Mouse (Mus musculus): ENCODE measurements at regions not wholly inside any gene's neighbourhood (a gene's known extent, or its start where the extent isn't known, plus 50 kb on each side); places are given as distances from the start of the nearest gene placed in this dataset.

DNA sequence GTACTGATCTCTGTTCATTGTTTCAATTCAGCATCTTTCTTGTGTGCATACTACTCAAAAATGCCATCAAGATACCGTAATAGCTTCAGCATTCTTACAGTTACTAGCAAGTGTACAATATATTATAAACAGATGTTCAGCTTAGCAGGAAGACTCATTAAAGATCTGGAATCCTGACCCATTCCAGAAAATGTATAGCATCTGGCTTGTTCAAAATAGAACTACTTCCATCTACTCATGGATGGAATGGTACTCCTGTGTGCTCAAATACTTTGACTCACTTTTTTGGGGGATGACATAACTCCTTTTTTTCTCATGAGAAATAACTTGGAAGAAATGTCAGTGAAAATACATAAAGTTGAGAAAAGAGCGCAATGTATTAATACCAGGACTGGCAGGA lies 291.2 kb upstream of the Manea start:
- no peak for DNase-seq (ENCODE audit: low read depth, low spot score)

DNA sequence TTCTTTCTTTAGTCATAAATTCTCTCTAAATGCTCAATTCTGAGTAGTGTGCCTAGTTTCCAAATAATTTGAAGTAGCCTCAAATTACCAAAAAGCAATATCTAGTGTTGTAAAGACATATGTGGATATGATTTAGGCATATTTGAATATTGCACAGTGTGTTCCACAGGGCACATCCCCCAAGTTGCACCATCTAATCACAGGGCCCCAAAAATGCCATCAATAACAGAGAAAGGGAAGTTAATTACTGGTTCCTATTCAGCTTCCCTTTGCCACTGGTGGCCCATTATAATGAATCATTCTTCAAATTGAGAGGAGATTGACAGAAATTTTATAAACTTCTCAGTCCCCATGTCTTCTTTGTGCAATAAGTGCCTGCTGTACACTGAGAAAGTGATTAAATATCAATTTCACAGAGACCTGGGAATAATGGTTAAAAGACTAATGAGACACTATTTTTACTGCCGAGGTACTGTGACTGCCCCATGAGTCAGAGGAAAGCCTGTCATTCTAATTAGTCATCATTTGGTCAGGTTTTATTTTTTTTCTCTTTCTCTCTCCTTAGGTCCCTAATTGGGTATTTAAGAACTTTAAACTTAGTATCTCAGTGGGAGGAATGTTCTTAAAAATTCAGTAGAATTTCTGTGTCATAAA lies 284.0 kb upstream of the Manea start:
- DNase-seq (ENCODE audit: low read depth, low spot score) = peak; percentile 31

DNA sequence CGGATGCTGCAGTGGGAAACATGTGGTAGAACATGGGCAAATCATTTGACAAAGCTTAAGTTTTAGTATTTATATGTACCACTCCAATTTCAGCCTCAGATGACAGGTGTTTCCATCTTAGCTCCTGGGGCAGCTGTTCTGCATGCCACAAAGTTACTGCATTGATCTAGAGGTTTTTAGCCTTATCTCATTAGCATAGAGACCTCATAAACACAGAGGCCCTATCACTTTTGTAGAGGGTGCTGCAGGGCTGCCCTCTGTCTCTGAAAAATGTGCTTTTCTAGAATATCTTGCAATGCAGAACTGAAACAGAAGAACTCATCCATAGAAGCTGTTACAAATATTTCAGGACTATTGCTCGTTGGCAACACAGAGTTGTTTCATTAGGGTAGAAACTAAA lies 283.0 kb upstream of the Manea start:
- peak; percentile 38 for DNase-seq (ENCODE audit: low read depth, low spot score)

DNA sequence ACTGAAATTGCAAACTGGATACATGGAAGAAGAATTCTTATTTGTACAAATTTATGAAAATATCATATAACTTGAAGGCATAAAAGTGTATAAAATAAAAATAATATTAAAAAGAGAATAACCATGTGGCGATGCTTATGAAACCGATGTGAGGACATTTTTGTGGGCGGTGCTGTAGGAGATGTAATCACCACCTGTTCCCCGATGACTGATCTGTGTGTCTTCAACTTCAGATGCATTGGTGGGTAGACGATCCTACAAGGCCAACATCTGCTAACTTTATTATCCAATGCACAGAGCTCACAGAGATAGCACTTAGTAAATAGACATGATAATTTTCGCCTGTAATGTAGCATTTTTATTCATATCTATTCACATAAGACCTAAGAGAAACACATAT lies 281.1 kb upstream of the Manea start:
- no peak for DNase-seq (ENCODE audit: low read depth, low spot score)

DNA sequence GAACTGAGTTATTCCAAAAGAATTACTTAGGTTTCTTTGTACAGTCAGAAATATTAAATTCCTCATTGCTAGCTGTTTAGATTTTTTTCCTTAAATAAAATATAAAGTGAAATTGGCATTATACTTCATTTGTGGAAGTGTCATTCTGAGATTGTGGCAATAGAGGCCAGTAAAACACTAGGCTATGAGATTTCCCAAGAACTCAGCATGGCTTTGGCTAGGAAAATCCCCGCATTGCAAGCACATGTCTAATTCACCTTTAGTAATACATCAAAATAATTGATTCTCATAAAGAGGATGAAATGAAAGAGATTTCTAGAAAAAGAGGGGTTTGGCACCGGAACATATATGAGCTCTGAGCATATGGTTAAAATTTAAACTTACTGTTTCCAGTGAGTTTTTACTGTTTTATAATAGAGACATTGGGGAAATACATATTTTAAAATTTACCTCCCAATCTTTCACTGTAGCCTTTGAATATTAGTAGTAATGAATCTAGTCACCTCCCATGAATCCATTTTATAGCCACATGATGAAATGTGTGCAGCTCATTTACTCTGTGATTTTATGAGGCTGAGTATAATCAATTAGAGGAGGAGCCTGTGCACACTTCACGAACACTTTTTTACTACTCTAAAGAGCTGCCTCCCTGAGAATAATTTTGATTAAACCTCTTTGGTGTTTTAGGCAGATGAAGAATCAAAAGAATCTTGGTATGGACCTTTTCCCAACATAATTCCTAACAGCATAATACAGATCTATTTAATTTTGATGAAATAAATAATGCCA lies 242.6 kb upstream of the Manea start:
- DNase-seq (ENCODE audit: low read depth, low spot score) = no peak

DNA sequence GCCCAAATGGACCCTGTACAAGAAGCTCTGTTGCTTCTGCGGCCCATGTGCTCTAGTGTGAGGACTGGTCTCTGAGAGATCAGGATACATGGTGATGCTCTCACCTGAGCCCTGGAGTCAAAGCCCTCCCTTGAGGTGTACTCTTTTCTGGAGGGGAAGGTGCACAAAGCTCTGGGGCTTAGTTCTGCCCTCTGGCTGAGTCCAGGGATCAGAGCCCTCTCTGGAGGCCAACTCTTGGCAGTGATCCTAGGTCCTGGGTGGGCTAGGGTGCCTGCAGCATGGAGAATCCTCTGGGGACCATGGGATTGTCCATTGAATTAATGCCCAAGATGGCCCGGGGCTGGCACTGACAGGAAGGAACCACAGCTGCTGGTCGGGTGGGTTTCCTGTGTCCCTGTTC lies 209.0 kb upstream of the Manea start:
- DNase-seq (ENCODE audit: low read depth, low spot score) = no peak

DNA sequence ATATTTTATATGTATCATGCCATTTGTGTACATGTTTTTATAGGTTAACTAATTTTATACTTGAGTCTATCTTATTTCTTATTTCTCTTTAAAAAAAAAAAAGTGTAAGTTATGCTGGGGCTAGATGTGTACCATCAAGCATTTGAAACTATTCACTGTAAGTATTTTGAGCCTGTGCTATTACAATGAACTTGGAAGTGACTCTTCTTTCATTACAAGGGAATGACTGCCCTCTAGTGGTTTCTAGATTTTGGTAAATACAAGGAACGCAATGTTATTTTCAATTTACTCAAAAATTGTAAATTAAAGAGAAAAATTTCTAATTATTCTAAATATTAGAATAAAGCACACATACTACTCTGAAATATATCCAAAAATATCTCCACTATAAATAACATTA lies 197.1 kb upstream of the Manea start:
- DNase-seq (ENCODE audit: low read depth, low spot score) = peak; percentile 58

DNA sequence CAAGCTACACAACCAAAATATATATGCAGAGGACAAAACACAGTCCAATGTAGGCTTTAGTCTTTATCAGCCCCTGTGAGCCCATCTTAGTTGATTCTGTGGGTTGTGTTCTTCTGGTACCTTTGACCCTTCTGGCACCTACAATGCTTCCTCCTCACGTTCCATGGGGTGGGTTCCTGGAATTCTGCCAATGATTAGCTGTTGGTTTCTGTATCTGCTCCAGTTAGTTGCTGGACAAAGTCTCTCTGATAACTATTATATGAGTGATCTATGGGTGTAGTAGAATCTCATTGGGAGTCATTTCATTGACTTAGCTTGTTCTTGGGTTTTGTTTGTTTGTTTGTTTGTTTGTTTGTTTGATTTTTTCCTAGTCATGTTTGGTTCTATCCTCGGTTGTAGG lies 195.8 kb upstream of the Manea start:
- peak; percentile 1 for DNase-seq (ENCODE audit: low read depth, low spot score)

DNA sequence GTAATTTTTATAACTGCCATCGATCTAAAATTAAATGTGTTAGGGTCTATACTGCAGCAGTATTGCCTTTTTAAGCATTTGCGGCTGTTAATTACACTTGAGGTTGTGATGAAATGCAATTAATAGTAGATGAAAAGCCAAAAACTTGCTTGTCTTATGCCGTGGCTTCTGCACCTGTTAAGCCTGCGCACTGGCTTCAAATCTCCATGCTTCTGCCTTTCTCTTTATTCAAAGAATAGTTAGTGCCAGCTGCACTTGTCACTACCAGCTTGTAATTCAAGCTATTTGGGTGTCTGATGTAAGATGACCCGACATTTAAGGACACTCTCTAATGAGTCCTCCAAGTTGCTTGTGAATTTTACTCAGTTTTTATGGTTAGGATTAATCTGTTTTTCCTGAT lies 161.3 kb upstream of the Manea start:
- DNase-seq (ENCODE audit: low read depth, low spot score) = no peak

DNA sequence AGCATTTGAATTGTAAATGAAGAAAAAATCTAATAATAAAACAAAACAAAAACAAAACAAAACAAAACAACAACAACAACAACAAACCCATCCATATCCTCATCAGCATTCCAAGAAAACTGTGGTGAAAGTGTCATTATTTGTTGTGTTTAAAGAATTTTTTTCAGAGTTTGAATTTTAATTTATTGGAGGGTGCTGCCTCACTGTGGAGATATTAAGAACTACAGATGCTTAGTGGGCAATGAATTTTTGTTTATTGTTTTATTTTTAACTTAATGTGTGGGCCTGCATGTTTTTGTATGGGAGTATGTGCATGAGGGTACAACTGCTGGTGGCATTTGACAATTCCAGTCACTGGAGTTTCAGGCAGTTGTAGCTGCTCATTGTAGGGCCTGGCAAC lies 147.6 kb upstream of the Manea start:
- peak; percentile 12 for DNase-seq (ENCODE audit: low read depth, low spot score)

DNA sequence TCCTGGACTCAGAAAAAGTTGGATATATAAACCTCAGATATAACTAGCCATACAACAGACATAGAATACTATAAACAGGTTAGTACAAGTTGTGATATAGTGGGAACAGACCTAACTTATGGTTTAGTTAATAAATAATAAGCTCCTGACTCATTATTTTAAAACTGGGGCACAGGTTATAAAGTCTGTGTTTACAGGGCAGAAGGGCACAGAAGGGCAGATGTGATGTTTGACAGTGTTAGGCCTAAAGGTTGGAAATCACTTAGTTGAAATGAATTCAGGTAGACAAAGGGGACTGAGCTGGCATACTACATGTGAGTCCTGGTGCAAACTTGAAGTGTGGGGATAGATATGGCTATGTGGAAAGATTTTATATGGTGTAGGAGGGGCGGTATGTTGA lies 128.2 kb upstream of the Manea start:
- no peak for DNase-seq (ENCODE audit: low read depth, low spot score)

DNA sequence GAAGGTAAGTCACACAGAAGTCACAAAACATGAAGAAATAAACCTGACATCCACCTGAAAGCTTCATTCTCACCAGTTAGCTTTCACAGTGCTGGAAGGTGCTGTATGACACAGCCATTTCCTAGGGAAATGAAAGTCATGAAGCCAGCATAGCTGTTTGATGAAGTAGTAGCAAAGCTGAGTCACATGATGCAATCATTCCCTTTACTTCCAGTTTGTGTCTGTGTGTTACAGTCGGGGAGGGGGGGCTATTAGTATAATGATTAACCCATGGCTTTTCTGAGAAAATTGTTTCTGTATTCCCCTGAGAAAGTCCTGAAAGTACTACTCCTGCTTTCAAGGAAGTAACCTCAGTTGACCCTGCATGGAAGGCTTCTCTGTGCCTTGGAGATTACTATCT lies 94.8 kb upstream of the Manea start:
- peak; percentile 18 for DNase-seq (ENCODE audit: low read depth, low spot score)

DNA sequence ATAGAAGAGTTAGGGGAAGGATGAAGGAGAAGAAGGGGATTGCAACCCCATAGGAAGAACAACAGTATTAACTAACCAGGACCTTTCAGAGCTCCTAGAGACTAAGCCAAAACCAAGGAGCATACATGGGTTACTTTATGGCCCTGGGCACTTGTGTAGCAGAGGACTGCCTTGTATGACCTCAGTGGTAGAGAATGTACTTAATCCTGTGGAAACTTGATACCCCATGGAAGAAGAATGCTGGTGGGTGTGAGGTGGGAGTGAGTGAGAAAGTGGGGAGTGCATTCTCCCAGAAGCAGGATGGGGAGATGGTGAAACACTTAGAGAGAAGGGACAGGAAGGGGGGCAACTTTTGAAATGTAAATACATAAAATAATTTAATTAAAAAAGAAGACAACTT lies 75.4 kb upstream of the Manea start:
- no peak for DNase-seq (ENCODE audit: low read depth, low spot score)

DNA sequence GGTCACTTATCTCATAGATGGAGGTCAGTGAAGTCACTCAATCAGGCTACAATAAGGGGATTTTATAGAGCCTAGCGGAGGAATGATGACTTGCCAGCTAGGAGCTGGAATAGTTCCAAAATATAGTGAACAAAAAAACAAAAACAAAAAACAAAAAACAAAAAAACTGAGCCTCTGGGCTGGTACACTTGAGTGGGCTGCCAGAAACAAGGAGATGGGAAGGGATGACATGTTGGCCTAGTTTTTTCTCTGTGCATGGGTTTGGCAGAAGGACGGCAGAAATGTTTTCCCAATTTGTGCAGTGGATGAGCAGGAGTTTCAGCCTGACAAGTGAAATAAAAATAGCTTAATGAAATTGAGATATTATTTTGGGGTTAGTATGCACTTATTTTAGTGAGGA lies 57.6 kb upstream of the Manea start:
- DNase-seq (ENCODE audit: low read depth, low spot score) = no peak

DNA sequence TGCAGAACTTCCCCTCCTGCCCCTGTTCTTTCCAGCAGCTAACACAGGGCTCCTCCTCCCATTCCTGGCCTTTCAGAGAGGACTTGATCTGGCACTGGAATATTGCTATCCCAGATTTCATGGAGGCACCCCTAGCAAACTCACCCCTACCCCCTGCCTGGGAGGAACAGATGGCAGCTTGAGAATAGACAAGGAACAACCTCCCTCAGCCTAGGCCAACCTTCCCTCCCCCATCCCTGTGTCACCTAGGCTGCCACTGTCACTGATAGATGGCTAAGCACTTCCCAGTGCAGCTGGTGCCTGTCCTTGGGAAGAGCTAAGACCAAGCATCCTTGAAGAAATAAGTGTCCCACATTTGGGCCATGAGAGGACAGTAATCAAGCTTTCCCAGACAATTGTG lies 55.5 kb upstream of the Manea start:
- DNase-seq (ENCODE audit: low read depth, low spot score) = no peak
